Mouse (Mus musculus): ENCODE measurements at regions not wholly inside any gene's neighbourhood (a gene's known extent, or its start where the extent isn't known, plus 50 kb on each side); places are given as distances from the start of the nearest gene placed in this dataset.

DNA sequence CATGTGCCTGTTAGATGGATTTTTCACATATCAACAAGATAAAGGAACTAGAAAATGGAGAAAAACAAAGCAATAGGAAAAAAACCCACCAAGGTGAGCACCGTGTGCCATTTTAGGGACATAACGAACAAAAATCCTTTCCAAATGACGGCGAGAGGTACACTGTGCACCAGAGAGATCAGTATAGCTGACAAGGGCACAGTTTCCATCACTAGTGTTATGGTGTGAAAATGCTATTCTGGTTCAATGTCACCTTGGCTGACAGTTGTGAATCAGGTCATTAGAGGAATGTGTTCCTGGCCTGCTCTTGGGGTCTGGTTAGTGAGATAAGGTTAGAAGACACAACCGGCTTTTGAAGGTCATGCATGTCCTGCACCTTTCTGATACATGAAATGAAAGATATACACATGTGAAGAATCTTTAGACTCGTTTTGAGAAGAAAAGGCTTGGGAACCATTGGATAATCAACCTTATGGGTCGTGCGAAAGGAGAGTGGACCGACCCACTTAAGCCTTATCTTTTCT, 76.5 kb upstream of the P2ry1 start:
- DNase-seq (ENCODE audit: low read depth), result no peak

GRCm38 (mm10) chr3:60928910-60929309, 73.7 kb upstream of the P2ry1 start:
- no peak for DNase-seq (ENCODE audit: low read depth)

DNA sequence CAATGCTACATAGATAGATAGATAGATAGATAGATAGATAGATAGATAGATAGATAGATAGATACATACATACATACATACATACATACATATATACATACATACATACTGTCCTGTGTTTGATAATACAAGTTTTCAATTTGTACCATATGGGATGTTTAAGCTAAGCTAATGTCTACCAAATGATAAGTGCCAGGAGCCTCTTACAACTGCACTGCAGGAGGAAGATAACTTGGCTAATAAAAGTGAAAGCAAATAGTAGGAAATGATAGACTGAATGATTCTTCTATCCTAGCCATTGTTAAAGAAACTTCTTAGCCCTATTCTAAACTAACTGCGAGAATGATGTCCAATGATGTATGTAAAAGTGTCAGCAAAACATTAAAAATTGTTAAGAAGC, 68.1 kb upstream of the P2ry1 start:
- DNase-seq (ENCODE audit: low read depth), result no peak

- DNase-seq (ENCODE audit: low read depth), result no peak
Observed at GRCm38 (mm10) chr3:60941451-60941850, 61.1 kb upstream of the P2ry1 start.

DNA sequence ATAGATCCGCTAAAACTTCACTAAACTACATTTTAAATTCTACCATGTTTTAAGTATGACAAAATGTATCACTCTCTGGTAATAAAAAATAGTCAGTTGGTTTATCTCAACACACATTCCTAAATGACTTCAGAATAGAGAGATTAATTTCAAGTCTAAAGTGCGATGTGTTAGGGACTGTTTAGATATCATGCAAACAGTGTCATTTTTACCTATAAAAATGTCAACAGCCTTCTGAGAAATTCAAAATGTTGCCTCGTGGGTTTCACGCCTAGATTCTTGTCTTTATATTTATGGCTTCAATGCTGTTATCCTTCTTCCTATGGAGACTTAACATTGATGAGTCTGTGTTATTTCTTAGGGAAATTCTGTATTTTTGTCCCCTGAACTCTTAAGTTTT, 53.7 kb upstream of the P2ry1 start:
- no peak for DNase-seq (ENCODE audit: low read depth)

All from c-Kit-positive CD71-negative TER-119-negative erythroid progenitor cells, embryonic 14.5 days (primary cell).